Mouse (Mus musculus) MEL-GATA-1-ER (cell line): Measurements from ENCODE around the gene Olfm2.
"Not testable (repeated sequence)": the region's sequence is repeated elsewhere in the genome, so short reads cannot be mapped to it uniquely, and the experiment has no call there.

ENCODE experiments used
- DNase-seq: peaks from one replicate; pipeline ENCODE4 v3.0.0-alpha.2; 2012; ENCODE audit warnings: low read depth; ENCODE audit errors: extremely low read depth

The Olfm2 gene

GRCm38 (mm10) chr9:20697466-20697865 lies 48.7 kb downstream of the Olfm2 start:
- no peak for DNase-seq

GRCm38 (mm10) chr9:20696107-20696712 lies 49.9 kb downstream of the Olfm2 start:
- DNase-seq = no peak

- DNase-seq = no peak
These were observed 51.4 kb downstream of the Olfm2 start for GRCm38 (mm10) chr9:20694721-20695235.

GRCm38 (mm10) chr9:20692863-20693262 lies 53.3 kb downstream of the Olfm2 start:
- no peak for DNase-seq

GRCm38 (mm10) chr9:20690449-20690848 lies 55.7 kb downstream of the Olfm2 start:
- not testable (repeated sequence) for DNase-seq

- no peak for DNase-seq
These were observed 56.2 kb downstream of the Olfm2 start for GRCm38 (mm10) chr9:20689913-20690312.

- DNase-seq = no peak
These were observed 56.7 kb downstream of the Olfm2 start for GRCm38 (mm10) chr9:20689403-20689802.

GRCm38 (mm10) chr9:20685081-20685861 lies 60.9 kb downstream of the Olfm2 start:
- DNase-seq = no peak

- no peak for DNase-seq
These were observed 63.8 kb downstream of the Olfm2 start for GRCm38 (mm10) chr9:20682389-20682722.

GRCm38 (mm10) chr9:20681546-20682388 lies 64.4 kb downstream of the Olfm2 start:
- DNase-seq = no peak

- DNase-seq = no peak
These were observed 65.7 kb downstream of the Olfm2 start for GRCm38 (mm10) chr9:20680378-20680958.

- DNase-seq = no peak
These were observed 68.3 kb downstream of the Olfm2 start for GRCm38 (mm10) chr9:20677892-20678291.

GRCm38 (mm10) chr9:20672047-20672446 lies 74.1 kb downstream of the Olfm2 start:
- DNase-seq = peak; percentile 39

- no peak for DNase-seq
These were observed 78.1 kb downstream of the Olfm2 start for GRCm38 (mm10) chr9:20668065-20668464.

GRCm38 (mm10) chr9:20666510-20667034 lies 79.6 kb downstream of the Olfm2 start:
- peak; percentile 37 for DNase-seq

GRCm38 (mm10) chr9:20665925-20666324 lies 80.2 kb downstream of the Olfm2 start:
- no peak for DNase-seq

- no peak for DNase-seq
These were observed 81.0 kb downstream of the Olfm2 start for GRCm38 (mm10) chr9:20664982-20665637.

- DNase-seq = no peak
These were observed 81.8 kb downstream of the Olfm2 start for GRCm38 (mm10) chr9:20664366-20664765.

- DNase-seq = no peak
These were observed 82.2 kb downstream of the Olfm2 start for GRCm38 (mm10) chr9:20663956-20664355.

GRCm38 (mm10) chr9:20662874-20663273 lies 83.3 kb downstream of the Olfm2 start:
- DNase-seq = no peak

GRCm38 (mm10) chr9:20662325-20662724 lies 83.8 kb downstream of the Olfm2 start:
- DNase-seq = peak; percentile 24
